Mouse (Mus musculus): ENCODE results near the gene P4ha1.

Gene P4ha1

GRCm38 (mm10) chr10:59323488-59324161, 529 bp downstream of the P4ha1 start:
- DNase-seq (ENCODE audit: low spot score): peak; percentile 73

DNA sequence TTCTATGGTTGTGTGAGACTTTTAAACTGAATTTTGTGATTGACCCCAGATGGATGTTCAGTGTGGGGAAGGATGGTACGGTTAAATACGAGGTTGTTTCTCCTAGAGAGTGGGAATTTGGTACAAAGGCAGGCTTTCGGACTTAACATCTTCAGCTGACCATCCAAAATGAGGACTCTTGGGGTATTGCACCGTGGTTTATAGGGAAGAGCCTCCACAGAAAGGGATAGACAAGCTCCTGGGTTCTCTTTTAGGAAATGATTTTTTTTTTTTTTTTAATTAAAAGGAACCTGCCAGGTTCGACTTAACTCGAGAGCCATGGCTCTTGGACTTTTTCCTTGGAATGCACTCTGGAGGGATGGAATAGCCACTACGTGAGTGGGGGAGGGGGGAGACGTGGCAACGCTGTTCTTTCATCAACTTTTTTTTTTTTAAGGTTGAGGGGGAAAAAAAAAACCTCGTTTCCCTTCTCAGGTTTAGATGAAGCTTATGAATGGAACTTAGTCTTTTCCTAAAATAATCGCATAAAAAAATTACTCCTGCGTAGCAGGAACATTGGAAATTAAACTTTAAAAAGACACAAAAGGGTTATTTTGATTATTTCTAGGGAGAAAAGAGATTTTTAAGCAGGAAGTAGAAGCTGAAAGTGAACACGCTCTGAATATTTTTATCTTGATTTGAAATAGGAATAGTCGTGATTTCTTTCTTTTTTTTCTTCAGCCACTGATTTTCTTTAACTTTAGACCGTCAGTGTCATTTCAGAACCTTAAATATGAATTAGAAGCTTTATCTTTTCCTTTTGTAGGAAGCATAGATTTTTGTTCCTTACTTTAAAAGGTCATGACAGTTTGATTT, 1.4 kb downstream of the P4ha1 start:
- peak; percentile 26 for DNase-seq (ENCODE audit: low spot score)

- DNase-seq (ENCODE audit: low spot score): no peak
Observed at GRCm38 (mm10) chr10:59326612-59327315, 3.7 kb downstream of the P4ha1 start.

DNA sequence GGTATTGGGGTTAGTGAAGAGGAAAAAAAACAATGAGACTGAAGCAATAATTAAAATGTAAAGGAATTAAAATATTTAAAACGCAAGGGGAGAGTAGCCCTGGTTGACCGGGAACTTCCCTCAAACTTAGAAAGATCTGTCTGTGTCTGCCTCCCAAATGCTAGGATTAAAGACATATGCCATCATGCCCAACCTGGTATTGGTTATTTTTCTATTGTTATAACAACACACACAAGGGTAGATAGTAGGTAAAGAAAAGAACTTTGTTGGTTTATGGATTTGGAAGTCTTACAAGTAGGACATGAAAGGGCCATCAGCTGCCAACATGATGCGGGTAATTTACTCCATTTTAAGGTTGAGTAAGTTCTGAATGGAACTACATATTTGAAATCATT, 4.2 kb downstream of the P4ha1 start:
- DNase-seq (ENCODE audit: low spot score): no peak

GRCm38 (mm10) chr10:59331546-59332256, 8.6 kb downstream of the P4ha1 start:
- DNase-seq (ENCODE audit: low spot score): no peak

GRCm38 (mm10) chr10:59333400-59333799, 10.3 kb downstream of the P4ha1 start:
- DNase-seq (ENCODE audit: low spot score): no peak

GRCm38 (mm10) chr10:59334899-59335798, 12.1 kb downstream of the P4ha1 start:
- peak; percentile 55 for DNase-seq (ENCODE audit: low spot score)

- DNase-seq (ENCODE audit: low spot score): no peak
Observed at GRCm38 (mm10) chr10:59336124-59336523, 13.0 kb downstream of the P4ha1 start.

DNA sequence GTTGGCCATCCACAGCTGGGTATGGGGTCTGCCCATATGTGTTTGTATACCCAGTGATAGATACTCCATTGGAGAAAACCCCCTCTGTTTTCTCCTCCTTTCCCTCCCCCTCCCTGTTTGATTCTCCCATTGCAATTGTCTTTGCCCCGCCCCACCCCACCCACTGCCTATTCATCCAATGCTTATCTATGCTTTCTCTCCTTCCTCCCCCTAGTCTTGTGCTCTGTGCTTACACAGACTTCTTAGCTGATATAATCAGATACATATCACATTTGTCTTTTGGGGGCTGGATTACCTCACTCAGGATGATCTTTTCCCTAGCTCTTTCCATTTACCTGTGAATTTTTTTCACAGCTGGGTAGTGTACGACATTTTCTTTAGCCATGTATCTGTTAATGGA, 23.5 kb downstream of the P4ha1 start:
- no peak for DNase-seq (ENCODE audit: low spot score)

DNA sequence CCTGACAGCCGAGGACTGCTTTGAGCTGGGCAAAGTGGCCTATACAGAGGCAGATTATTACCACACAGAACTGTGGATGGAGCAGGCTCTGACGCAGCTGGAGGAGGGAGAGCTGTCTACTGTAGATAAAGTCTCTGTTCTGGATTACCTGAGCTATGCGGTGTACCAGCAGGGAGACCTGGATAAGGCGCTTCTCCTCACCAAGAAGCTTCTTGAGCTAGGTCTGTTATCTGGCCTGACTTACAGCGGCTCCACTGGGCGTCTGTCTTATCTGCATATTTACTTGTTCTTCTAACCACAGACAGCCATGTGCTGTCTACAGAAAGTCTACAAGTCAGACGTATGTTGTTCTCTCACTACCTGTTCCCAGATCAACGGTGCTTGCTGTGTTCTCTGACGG, 25.1 kb downstream of the P4ha1 start:
- no peak for DNase-seq (ENCODE audit: low spot score)

- no peak for DNase-seq (ENCODE audit: low spot score)
Observed at GRCm38 (mm10) chr10:59349536-59349935, 26.4 kb downstream of the P4ha1 start.

DNA sequence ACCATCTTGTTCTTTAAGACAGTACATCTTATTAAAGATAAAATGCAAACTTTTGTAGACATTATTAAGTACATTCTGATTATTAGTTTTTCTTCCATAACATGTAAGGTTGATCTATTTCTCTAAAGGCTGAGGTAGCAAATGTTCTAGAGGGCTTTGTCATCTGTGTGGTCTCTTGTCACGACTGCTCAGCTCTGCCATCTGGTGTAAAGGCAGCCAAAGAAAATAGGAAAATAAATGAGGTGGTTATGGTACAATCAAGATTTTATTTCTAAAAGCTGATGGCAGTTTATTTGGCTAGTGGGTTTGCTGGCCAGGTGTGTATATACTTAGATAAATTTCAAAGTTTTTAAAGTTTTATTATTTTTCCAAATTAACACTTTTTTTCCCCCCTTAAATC, 30.0 kb downstream of the P4ha1 start:
- no peak for DNase-seq (ENCODE audit: low spot score)

DNA sequence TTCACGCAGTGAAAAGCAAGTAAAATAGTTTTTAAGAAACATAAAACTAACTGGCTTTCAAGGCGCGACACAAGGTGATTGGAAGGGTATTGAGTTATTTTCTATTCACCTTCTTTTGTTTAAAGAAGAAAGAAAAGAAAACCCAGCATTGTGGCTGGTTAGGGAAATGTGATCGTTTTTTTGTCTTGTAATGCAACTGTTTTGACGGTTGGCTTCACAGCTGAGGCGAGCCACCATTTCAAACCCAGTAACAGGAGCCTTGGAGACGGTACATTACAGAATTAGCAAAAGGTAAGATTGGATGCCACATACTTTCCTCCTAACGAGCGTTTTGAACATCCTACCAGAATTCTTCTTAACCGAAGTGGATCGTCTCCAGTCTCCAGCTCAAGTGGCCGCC, 31.0 kb downstream of the P4ha1 start:
- DNase-seq (ENCODE audit: low spot score): no peak

DNA sequence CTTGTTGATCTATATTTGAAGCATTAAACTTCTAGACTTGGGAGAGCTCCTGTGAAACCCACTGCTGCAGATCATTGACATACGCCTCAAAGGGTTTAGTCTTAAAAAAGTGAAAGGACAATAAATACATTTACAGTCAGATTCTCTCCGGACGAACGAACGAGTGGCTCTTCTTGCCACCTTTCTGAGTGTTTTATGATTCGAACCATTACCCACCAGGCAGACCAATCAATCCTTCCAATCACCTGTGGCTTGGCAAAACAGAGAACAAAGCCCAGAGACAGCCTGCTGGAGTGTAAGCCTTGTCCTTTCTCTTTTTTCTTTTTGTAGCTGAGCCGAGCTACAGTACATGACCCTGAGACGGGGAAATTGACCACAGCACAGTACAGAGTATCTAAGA, 31.9 kb downstream of the P4ha1 start:
- no peak for DNase-seq (ENCODE audit: low spot score)

GRCm38 (mm10) chr10:59358744-59359143, 35.6 kb downstream of the P4ha1 start:
- DNase-seq (ENCODE audit: low spot score): no peak

GRCm38 (mm10) chr10:59363208-59363607, 40.1 kb downstream of the P4ha1 start:
- DNase-seq (ENCODE audit: low spot score): no peak

DNA sequence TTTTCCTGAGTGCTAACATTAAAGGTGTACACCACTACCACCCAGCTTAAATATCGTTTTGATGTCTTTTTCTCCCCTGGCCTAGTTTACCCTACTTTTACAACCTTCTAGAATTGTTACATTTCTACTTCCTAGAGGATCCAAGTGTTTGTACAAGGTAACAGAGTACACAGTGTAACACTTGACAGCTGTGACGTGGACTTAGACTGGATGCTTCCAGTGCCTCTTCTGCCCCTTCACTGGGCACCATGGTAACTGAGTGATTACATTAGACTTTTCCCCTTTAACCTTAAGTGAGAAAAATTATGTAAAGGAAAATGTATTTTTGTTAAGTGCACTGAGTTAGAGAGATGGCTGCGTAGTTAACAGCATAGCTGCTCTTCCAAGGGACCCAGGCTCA, 41.5 kb downstream of the P4ha1 start:
- peak; percentile 83 for DNase-seq (ENCODE audit: low spot score)

DNA sequence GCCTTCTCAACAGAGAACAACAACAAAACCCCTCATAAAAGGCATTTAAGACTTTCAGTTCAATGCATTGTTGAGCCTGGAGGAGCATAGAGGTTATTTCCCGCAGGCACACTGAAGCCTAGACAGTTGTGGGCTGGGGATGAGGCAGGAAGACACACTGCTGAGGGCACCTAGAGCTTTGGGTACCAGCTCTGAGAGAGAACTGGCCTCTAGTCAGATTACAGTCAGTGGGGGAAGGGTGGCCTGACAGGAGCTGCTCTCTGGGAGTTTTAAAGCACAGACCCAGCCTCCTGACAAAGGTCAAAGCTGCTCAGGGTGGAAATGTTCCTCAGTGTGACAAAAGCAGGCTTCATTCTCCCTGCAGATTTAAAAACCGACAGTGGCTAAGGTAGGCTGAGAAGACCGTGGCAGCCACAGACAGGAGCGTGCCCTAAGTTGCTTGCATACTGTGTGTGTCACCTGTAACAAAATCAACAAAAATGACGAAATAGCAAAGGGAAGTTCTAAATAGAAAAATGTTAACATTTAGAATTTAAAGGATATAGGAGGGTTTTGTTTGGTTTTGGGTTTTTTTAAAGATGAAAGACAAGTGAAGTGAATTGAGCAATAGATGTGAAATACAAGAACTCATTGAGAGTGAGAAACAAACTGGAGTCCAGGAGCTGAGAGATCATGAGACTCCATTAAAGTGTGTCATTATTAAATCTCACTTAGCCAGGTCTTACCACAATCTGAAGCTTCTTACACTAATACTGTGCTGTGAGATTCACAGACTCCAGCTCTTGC, 42.9 kb downstream of the P4ha1 start:
- peak; percentile 39 for DNase-seq (ENCODE audit: low spot score)

DNA sequence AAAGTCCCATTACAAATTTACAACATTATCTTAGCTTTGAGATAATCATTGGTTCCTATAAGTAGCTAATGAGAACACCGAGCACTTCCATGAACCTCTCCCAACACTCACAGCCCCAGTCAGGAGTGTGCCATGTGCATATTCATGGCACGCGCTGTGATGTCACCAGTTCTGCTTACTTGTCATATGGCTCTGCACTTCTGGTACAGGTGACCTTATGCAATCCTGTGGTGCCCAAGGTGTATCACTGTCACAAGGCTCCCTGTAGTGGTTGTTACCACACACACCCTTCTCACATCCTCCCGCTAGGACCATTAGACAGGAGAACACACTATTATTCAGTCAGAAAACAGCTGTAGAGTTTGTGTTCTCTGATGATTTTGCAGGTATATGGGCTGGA, 43.6 kb downstream of the P4ha1 start:
- DNase-seq (ENCODE audit: low spot score): peak; percentile 12

DNA sequence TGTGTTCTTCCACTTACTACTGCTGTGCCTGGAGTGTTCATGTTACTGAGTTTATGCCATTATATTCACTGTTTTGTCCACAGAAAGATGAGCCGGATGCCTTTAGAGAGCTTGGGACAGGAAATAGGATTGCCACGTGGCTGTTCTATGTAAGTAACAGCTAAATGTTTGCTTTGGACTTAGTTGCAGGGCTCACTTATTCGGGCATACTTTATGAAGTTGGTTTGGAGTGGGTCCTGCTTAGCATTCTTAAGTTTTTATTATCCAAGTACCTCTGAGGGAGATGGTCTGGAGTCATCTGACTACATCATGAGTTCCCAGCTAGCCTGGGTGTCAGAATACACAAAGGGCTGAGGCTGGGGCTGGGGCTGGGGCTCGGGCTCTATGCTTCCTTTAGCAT, 44.1 kb downstream of the P4ha1 start:
- peak; percentile 56 for DNase-seq (ENCODE audit: low spot score)

Measured in lung, postnatal 25 days (tissue).